Mouse (Mus musculus): Measurements from ENCODE around the gene Krtap4-1.

DNA sequence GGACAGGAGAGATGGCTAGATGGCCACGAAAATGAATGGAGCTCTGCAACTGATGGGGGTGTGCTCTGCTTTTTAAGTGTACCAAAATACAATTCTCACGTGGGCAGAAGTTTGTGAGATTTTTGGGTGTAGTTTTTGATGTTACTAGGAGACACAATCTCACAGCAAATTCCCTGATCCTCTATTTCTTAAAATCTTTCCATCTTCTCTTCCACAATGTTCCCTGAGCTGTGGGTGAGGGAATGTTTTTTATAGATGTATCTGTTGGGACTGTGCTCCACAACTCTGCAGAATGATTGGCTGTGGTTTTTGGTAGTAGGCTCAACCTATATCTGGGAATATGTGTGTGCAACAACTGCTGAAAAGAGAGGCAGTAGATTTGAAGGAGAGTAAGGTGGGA lies 5.3 kb upstream of the Krtap4-1 start:
- TF ChIP-seq CTCF (IDR thresholded peaks at IDR 0.05; ENCODE audit: borderline replicate concordance, insufficient read depth, low read depth, low read length) (no peak), POLR2A (IDR thresholded peaks at IDR 0.05; ENCODE audit: borderline replicate concordance, insufficient read depth, low read length) (no peak)

All from cerebellum, adult 2 months (tissue).